Comparison of ENCODE assay signal across 24 mouse cellular contexts in the genomic region with DNA sequence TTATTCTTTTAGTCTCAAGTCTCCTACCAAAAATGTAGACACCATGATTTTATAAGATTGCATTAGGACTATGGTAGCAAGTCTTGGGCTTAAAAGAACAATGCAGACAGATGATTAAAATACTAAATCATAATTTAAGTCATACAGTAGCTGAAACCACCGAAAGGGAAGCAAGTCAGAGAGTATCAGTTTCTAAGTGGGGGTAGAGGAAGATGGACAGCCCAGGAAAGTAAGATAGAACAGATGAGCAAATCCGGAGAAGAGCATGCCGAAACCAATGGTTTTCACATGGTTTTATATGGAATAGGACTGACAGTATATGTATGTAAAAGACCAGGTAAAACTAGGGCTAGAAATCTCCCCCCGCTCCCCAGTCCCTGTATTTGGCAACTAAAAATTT.
"Had no signal": no experiment of that assay in that cellular context is flagged by ENCODE, and none has a peak within 500 bp of the region (broad histone marks: within the 10 kb centered on the region; RNA-seq: fewer than 3 reads in every experiment).

No protein-coding gene starts in this region.

- H3K4me1 ChIP-seq: limb, embryonic 12.5 days; midbrain, embryonic 10.5 days; midbrain, embryonic 13.5 days had no signal

- H3K4me2 ChIP-seq: limb, embryonic 12.5 days; limb, embryonic 15.5 days; liver, embryonic 11.5 days; liver, embryonic 15.5 days; midbrain, embryonic 13.5 days had no signal

- H3K27ac ChIP-seq: kidney, postnatal 0 days; layer of hippocampus, adult 2 months; limb, embryonic 12.5 days; limb, embryonic 15.5 days; liver, embryonic 15.5 days; midbrain, embryonic 10.5 days; midbrain, embryonic 13.5 days; stomach, postnatal 0 days had no signal

- H3K4me3 ChIP-seq: layer of hippocampus, adult 2 months; limb, embryonic 12.5 days; limb, embryonic 15.5 days; liver, embryonic 15.5 days; megakaryocyte, embryonic 14.5 days; midbrain, embryonic 10.5 days; midbrain, embryonic 13.5 days had no signal

- H3K27me3 ChIP-seq: limb, embryonic 12.5 days; limb, embryonic 15.5 days; liver, embryonic 15.5 days; megakaryocyte, embryonic 14.5 days; midbrain, embryonic 13.5 days had no signal

- H3K9me3 ChIP-seq: limb, embryonic 12.5 days; limb, embryonic 15.5 days; liver, embryonic 15.5 days; megakaryocyte, embryonic 14.5 days; midbrain, embryonic 10.5 days; midbrain, embryonic 13.5 days had no signal

- H3K36me3 ChIP-seq: limb, embryonic 12.5 days; limb, embryonic 15.5 days; liver, embryonic 15.5 days; midbrain, embryonic 10.5 days; midbrain, embryonic 13.5 days had no signal

- ATAC-seq: intestine, postnatal 0 days; midbrain, embryonic 13.5 days; midbrain, embryonic 16.5 days had no signal

- DNase-seq: kidney, adult 2 months; kidney, postnatal 25 days; layer of hippocampus, adult 9-11 months; left cerebral cortex, postnatal 4 days; lung, adult 2 months; lung, postnatal 14 days; lung, postnatal 4 days; right cerebral cortex, adult 18-20 months; right cerebral cortex, postnatal 14 days; right cerebral cortex, postnatal 4 days; thymus, adult 2 months; thymus, postnatal 25 days had no signal
